Mouse (Mus musculus) forebrain, embryonic 12.5 days (tissue): ENCODE results near the gene Cwc22. TPM values are rescaled to one million over a fixed set of nuclear protein-coding genes. Genes with fewer than 3 reads are reported as not detected.

ENCODE experiments used
- ATAC-seq: fragments of 200-750 bp; cut with Nextera tagmentation; 2 replicates; pipeline ENCODE4 v1.8.0; 2017; ENCODE audit warnings: moderate TSS enrichment; ENCODE audit not compliant: low FRiP score
- H3K27ac ChIP-seq: fragments of 300-500 bp; sonication (generic); 2 replicates; pipeline ENCODE4 v1.5.1; 2016; ENCODE audit warnings: mild to moderate bottlenecking
- H3K27me3 ChIP-seq: fragments of 300-500 bp; sonication (generic); 2 replicates; pipeline ENCODE4 v1.6.1; 2016; ENCODE audit warnings: mild to moderate bottlenecking
- H3K36me3 ChIP-seq: fragments of 300-500 bp; sonication (generic); replicated peaks from 2 replicates; pipeline ENCODE4 v1.6.1; 2016; ENCODE audit warnings: mild to moderate bottlenecking
- H3K4me1 ChIP-seq: fragments of 300-500 bp; sonication (generic); 2 replicates; pipeline ENCODE4 v1.6.1; 2016
- H3K4me2 ChIP-seq: fragments of 300-500 bp; sonication (generic); 2 replicates; pipeline ENCODE4 v1.6.1; 2016; ENCODE audit warnings: mild to moderate bottlenecking, moderate library complexity
- H3K4me3 ChIP-seq: fragments of 300-500 bp; sonication (generic); replicated peaks from 2 replicates; pipeline ENCODE4 v1.5.1; 2016; ENCODE audit warnings: mild to moderate bottlenecking
- H3K9ac ChIP-seq: fragments of 300-500 bp; sonication (generic); 2 replicates; pipeline ENCODE4 v1.6.1; 2016; ENCODE audit warnings: mild to moderate bottlenecking
- H3K9me3 ChIP-seq: fragments of 300-500 bp; sonication (generic); 2 replicates; pipeline ENCODE4 v1.6.1; 2016
- WGBS: fragments of 180-500 bp; shearing (Covaris S2); methylation state at CpG from one replicate; pipeline ENCODE4 v1.1.7; 2016; 5-methylcytosine and 5-hydroxymethylcytosine counted together
- polyA plus RNA-seq: library from polyadenylated mRNA; unstranded; fragments of >200 nt; fragmentation: Nextera tagmentation; extraction: Ambion mirVana; gene quantifications from 2 replicates; pipeline ENCODE4 v1.2.1, GENCODE M21; 2016

Gene Cwc22
- polyA plus RNA-seq, 1 experiment from 2014 or later: 37.3 TPM

DNA sequence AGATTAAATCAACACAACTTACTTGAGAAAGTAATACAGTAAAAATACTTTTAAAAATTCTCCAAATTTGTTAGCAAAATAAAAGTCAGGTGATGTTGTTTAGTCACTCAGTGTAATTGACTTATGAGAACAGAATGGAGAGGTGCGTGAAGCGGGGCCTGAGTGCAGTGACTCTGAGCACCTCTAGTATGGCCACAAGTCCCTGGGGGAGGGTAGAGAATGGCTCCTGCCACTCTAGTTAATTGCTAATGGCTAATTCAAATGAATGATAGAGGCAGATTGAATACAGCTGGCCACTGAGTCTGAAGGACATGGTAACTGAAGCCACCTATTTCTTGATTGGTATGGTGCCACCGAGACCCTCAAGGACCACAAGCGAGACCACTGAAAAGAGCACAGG lies 12.0 kb downstream of the Cwc22 start:
- H3K9me3 ChIP-seq: no peaks in the 10 kb centered on the region
- no peak overlapping the region for H3K27ac ChIP-seq
- H3K36me3 ChIP-seq: peaks cover 54% of the 10 kb centered on the region
- WGBS: 90% methylated on average over 4 of the region's 4 CpGs
- H3K4me1 ChIP-seq: no peaks in the 10 kb centered on the region
- H3K4me3 ChIP-seq: no peak overlapping the region
- H3K27me3 ChIP-seq: no peaks in the 10 kb centered on the region
- H3K9ac ChIP-seq: no peak overlapping the region
- no peak for ATAC-seq
- no peak overlapping the region for H3K4me2 ChIP-seq

- Histone ChIP-seq H3K27ac (no peak overlapping the region), H3K36me3 (peaks cover 59% of the 10 kb centered on the region), H3K9me3 (no peaks in the 10 kb centered on the region), H3K27me3 (no peaks in the 10 kb centered on the region), H3K4me2 (no peak overlapping the region), H3K4me3 (no peak overlapping the region), H3K9ac (no peak overlapping the region), H3K4me1 (no peaks in the 10 kb centered on the region)
- 67% methylated on average over 2 of the region's 2 CpGs for WGBS
- ATAC-seq: no peak
These were observed 12.5 kb downstream of the Cwc22 start for GRCm38 (mm10) chr2:77933630-77934029.

- Histone ChIP-seq H3K27ac (no peak overlapping the region), H3K9me3 (no peaks in the 10 kb centered on the region), H3K27me3 (no peaks in the 10 kb centered on the region), H3K4me1 (no peaks in the 10 kb centered on the region), H3K9ac (no peak overlapping the region), H3K4me2 (no peak overlapping the region), H3K4me3 (no peak overlapping the region), H3K36me3 (peaks cover 74% of the 10 kb centered on the region)
- 100% methylated on average over 1 of the region's 1 CpGs for WGBS
- no peak for ATAC-seq
These were observed 14.2 kb downstream of the Cwc22 start for GRCm38 (mm10) chr2:77931958-77932357.

DNA sequence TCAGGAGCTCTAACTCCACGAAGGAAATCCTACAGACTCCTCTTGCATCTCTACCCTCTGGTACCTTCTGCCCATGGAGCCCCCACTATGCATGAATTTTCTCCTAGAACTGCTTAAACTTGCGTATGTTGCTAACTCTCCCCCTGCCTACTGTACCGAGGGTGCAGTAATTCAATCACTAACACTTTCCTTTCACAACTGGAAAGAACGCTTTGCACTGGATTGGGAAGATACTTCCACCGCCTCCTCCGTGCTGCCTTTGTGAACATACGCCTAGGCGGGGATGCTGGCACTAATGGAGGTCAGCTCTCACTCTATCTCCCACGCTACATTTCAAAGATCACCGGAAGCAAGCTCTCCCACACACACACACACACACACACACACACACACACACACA lies 17.8 kb downstream of the Cwc22 start:
- no peak for ATAC-seq
- Histone ChIP-seq H3K9me3 (no peaks in the 10 kb centered on the region), H3K4me2 (no peak overlapping the region), H3K27me3 (no peaks in the 10 kb centered on the region), H3K36me3 (peaks cover 61% of the 10 kb centered on the region), H3K9ac (no peak overlapping the region), H3K4me1 (no peaks in the 10 kb centered on the region), H3K27ac (no peak overlapping the region), H3K4me3 (no peak overlapping the region)
- 93% methylated on average over 10 of the region's 10 CpGs for WGBS

- ATAC-seq: no peak
- no peaks in the 10 kb centered on the region for H3K27me3 ChIP-seq
- peaks cover 58% of the 10 kb centered on the region for H3K36me3 ChIP-seq
- no peak overlapping the region for H3K9ac ChIP-seq
- no peaks in the 10 kb centered on the region for H3K4me1 ChIP-seq
- H3K4me3 ChIP-seq: no peak overlapping the region
- H3K9me3 ChIP-seq: no peaks in the 10 kb centered on the region
- H3K27ac ChIP-seq: no peak overlapping the region
- WGBS: 90% methylated on average over 7 of the region's 7 CpGs
- H3K4me2 ChIP-seq: no peak overlapping the region
These were observed 19.7 kb downstream of the Cwc22 start for GRCm38 (mm10) chr2:77926468-77926867.

DNA sequence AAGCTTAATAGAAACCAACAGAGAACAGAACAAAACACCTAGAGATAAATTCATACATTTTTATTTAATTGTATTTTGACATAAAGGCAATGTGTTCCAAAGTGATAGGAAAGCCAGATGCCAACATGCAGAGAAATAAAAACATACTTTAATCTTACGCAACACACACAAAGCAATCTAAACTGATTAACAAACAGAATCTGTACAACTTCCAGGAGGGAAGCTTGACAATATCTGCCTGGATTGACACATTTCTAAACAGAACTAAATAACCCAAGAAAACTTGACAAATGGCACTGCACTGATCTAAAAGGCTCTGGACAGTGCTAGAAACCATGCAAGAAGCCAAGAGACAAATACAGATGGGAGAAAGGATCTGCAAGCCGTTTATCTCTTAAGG lies 20.2 kb downstream of the Cwc22 start:
- Histone ChIP-seq H3K4me1 (no peaks in the 10 kb centered on the region), H3K36me3 (peaks cover 58% of the 10 kb centered on the region), H3K9me3 (no peaks in the 10 kb centered on the region), H3K9ac (no peak overlapping the region), H3K27me3 (no peaks in the 10 kb centered on the region), H3K4me3 (no peak overlapping the region), H3K4me2 (no peak overlapping the region), H3K27ac (no peak overlapping the region)
- ATAC-seq: no peak
- 100% methylated on average over 2 of the region's 2 CpGs for WGBS

GRCm38 (mm10) chr2:77925187-77925924 lies 20.8 kb downstream of the Cwc22 start:
- Histone ChIP-seq H3K27ac (no peak overlapping the region), H3K27me3 (no peaks in the 10 kb centered on the region), H3K4me1 (no peaks in the 10 kb centered on the region), H3K4me3 (no peak overlapping the region), H3K4me2 (no peak overlapping the region), H3K36me3 (peaks cover 57% of the 10 kb centered on the region), H3K9ac (no peak overlapping the region), H3K9me3 (no peaks in the 10 kb centered on the region)
- ATAC-seq: no peak
- 79% methylated on average over 7 of the region's 7 CpGs for WGBS

- WGBS: 92% methylated on average over 3 of the region's 3 CpGs
- no peak overlapping the region for H3K9ac ChIP-seq
- no peaks in the 10 kb centered on the region for H3K4me1 ChIP-seq
- peaks cover 53% of the 10 kb centered on the region for H3K36me3 ChIP-seq
- H3K4me2 ChIP-seq: no peak overlapping the region
- H3K27ac ChIP-seq: no peak overlapping the region
- ATAC-seq: no peak
- H3K4me3 ChIP-seq: no peak overlapping the region
- no peaks in the 10 kb centered on the region for H3K9me3 ChIP-seq
- no peaks in the 10 kb centered on the region for H3K27me3 ChIP-seq
These were observed 22.2 kb downstream of the Cwc22 start for GRCm38 (mm10) chr2:77924003-77924402.

DNA sequence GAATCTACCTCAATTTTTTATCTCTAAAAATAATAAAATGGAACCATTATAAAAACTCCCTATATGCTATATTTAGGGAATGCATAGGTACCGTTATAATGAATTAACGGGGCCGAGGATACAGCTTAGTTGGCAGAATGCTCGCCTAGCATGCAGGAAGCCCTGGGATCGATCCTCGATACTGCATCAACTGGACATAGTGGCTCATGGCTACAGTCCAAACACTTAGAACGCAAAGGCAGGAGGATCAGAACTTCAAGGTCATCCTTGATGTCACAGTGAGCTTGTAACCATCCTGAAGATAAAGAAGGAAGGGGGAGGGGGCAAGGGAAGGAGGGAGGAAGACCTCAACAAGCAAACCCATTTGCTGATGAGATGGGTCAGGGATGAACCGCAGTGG lies 23.0 kb downstream of the Cwc22 start:
- no peak overlapping the region for H3K27ac ChIP-seq

DNA sequence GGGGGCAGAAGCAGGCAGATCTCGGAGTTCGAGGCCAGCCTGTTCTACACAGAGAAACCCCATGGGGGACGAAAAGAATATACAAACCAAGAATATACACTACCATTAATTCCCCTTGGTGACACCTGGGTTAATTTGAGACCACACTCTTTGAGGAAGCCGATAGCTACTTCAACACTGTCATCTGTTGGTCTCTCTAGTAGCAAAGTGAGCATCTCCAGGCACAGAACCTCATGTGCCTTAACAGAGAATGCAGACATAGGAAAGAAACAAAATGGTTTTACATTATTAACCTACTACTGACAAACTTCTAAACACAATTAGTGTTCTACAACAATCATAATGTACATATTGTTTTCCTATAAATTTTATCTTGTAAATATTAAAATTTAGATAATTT lies 24.9 kb downstream of the Cwc22 start:
- H3K4me2 ChIP-seq: no peak overlapping the region
- no peak overlapping the region for H3K9ac ChIP-seq
- no peaks in the 10 kb centered on the region for H3K4me1 ChIP-seq
- H3K36me3 ChIP-seq: peaks cover 49% of the 10 kb centered on the region
- no peaks in the 10 kb centered on the region for H3K27me3 ChIP-seq
- ATAC-seq: no peak
- no peak overlapping the region for H3K27ac ChIP-seq
- no peaks in the 10 kb centered on the region for H3K9me3 ChIP-seq
- 86% methylated on average over 4 of the region's 4 CpGs for WGBS
- H3K4me3 ChIP-seq: no peak overlapping the region

More for the DNA sequence above, 23.0 kb downstream of the Cwc22 start:
- Histone ChIP-seq H3K36me3 (peaks cover 45% of the 10 kb centered on the region), H3K4me2 (no peak overlapping the region), H3K4me3 (no peak overlapping the region), H3K9ac (no peak overlapping the region), H3K9me3 (no peaks in the 10 kb centered on the region), H3K27me3 (no peaks in the 10 kb centered on the region), H3K4me1 (no peaks in the 10 kb centered on the region)
- no peak for ATAC-seq
- WGBS: 96% methylated on average over 8 of the region's 8 CpGs

GRCm38 (mm10) chr2:77920621-77921020 lies 25.6 kb downstream of the Cwc22 start:
- H3K27me3 ChIP-seq: no peaks in the 10 kb centered on the region
- peaks cover 52% of the 10 kb centered on the region for H3K36me3 ChIP-seq
- no peaks in the 10 kb centered on the region for H3K9me3 ChIP-seq
- H3K27ac ChIP-seq: no peak overlapping the region
- no peak for ATAC-seq
- H3K4me1 ChIP-seq: no peaks in the 10 kb centered on the region
- no peak overlapping the region for H3K4me3 ChIP-seq
- 92% methylated on average over 2 of the region's 2 CpGs for WGBS
- H3K9ac ChIP-seq: no peak overlapping the region
- no peak overlapping the region for H3K4me2 ChIP-seq

GRCm38 (mm10) chr2:77918474-77918873 lies 27.7 kb downstream of the Cwc22 start:
- H3K4me3 ChIP-seq: no peak overlapping the region
- no peak overlapping the region for H3K4me2 ChIP-seq
- WGBS: 85% methylated on average over 3 of the region's 3 CpGs
- no peaks in the 10 kb centered on the region for H3K4me1 ChIP-seq
- no peaks in the 10 kb centered on the region for H3K27me3 ChIP-seq
- no peak overlapping the region for H3K9ac ChIP-seq
- H3K27ac ChIP-seq: no peak overlapping the region
- no peak for ATAC-seq
- H3K9me3 ChIP-seq: no peaks in the 10 kb centered on the region
- H3K36me3 ChIP-seq: peaks cover 61% of the 10 kb centered on the region

DNA sequence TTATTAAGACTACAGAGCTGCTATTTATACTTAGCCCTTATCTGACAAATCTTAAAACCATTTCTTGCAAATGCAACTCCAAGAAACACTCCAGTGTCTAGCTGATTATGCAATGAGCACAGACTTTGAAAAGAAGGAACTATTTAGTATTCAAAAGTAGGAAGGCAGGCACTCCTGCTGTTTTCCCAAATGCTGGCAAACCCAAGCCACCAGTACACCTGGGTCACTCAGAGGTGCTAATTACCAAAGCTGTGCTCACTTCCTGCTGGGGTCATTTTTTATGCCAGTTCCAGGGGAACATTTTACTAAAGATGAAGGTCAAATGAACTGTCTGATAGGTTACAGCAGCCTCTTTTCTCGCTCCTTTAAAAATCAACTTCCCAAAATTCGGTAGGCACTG lies 28.2 kb downstream of the Cwc22 start:
- no peaks in the 10 kb centered on the region for H3K4me1 ChIP-seq
- H3K27ac ChIP-seq: no peak overlapping the region
- no peaks in the 10 kb centered on the region for H3K9me3 ChIP-seq
- 91% methylated on average over 2 of the region's 2 CpGs for WGBS
- no peak overlapping the region for H3K4me2 ChIP-seq
- H3K36me3 ChIP-seq: peaks cover 60% of the 10 kb centered on the region
- no peak overlapping the region for H3K9ac ChIP-seq
- H3K27me3 ChIP-seq: no peaks in the 10 kb centered on the region
- H3K4me3 ChIP-seq: no peak overlapping the region
- ATAC-seq: no peak
